Mouse (Mus musculus) gastrocnemius, postnatal 36 days (tissue): ENCODE measurements around the gene Gtf2ird1. TPM values are rescaled to one million over a fixed set of nuclear protein-coding genes. Genes with fewer than 3 reads are reported as not detected.
"Not testable (repeated sequence)": the region's sequence is repeated elsewhere in the genome, so short reads cannot be mapped to it uniquely, and the experiment has no call there.

ENCODE experiments used
- DNase-seq, 2 experiments: peaks; one replicate each; pipeline ENCODE4 v3.0.0; 2022
- intact Hi-C: fragments of 180-260 bp; cut with DNase I; formaldehyde crosslinking; loops from one replicate; pipeline ENCODE4 v1.15.1; 2025
- total RNA-seq, 2 experiments: library from RNA; stranded (reverse); gene quantifications; 2 replicates each; pipeline ENCODE4 v1.2.3; 2021

Gene Gtf2ird1
- total RNA-seq, 2 experiments from 2014 or later: 8.2 to 9.2 TPM

DNA sequence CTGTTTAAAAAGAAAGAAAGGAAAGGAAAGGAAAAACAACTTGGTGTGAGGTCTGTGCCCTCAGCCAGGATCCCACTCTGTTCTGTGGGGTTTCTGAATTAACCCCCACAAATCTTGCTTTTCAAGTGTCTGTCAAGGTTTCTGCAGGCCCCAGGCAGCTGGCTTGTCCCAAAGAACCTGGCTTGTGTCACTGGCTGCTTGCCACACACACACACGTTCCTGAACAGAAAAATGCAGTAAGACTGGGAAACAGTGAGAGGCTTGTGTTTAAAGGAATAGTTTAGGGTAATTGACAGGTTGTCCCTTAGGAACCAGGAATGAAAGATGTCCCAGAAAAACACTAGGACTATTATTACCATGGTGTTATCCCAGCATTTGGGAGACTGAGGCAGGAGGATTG is 2.9 kb downstream of the Gtf2ird1 start:
- intact Hi-C loops: no loop called here
- no peak for DNase-seq

GRCm38 (mm10) chr5:134446755-134447154 is 9.8 kb downstream of the Gtf2ird1 start:
- DNase-seq, intact Hi-C loops: not testable (repeated sequence)

- no peak for DNase-seq
- intact Hi-C loops: no loop called here
Observed at GRCm38 (mm10) chr5:134445895-134446294, 10.6 kb downstream of the Gtf2ird1 start.

- no peak for DNase-seq
Observed at GRCm38 (mm10) chr5:134445208-134445831, 11.2 kb downstream of the Gtf2ird1 start.

GRCm38 (mm10) chr5:134444473-134444872 is 12.0 kb downstream of the Gtf2ird1 start:
- DNase-seq: no peak

More at GRCm38 (mm10) chr5:134445208-134445831, 11.2 kb downstream of the Gtf2ird1 start:
- intact Hi-C loops: no loop called here

GRCm38 (mm10) chr5:134442066-134442465 is 14.4 kb downstream of the Gtf2ird1 start:
- no peak for DNase-seq
- intact Hi-C loops: no loop called here

More at GRCm38 (mm10) chr5:134444473-134444872, 12.0 kb downstream of the Gtf2ird1 start:
- intact Hi-C loops: no loop called here

- DNase-seq: no peak
- intact Hi-C loops: no loop called here
Observed at GRCm38 (mm10) chr5:134441105-134441504, 15.4 kb downstream of the Gtf2ird1 start.

DNA sequence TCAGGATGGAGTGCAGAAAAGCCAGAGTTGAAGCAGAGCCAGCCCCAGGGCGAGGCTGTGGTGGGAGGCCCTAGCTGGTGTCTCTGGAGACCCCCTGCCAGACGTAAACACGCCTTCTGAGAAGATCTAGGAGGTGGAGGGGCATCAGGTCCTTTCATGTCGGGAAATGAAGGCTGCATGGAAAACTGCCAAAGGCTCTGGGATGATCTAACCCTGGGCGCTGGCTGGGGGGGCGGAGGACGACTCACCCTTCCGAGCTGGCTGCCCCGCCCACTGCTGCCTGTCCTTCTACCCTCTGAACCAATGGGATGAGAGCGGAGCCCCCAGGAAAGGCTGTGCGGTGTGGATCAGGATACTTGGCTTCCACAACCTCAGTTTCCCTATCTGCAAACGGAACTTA is 16.4 kb downstream of the Gtf2ird1 start:
- intact Hi-C loops: no loop called here
- no peak for DNase-seq

DNA sequence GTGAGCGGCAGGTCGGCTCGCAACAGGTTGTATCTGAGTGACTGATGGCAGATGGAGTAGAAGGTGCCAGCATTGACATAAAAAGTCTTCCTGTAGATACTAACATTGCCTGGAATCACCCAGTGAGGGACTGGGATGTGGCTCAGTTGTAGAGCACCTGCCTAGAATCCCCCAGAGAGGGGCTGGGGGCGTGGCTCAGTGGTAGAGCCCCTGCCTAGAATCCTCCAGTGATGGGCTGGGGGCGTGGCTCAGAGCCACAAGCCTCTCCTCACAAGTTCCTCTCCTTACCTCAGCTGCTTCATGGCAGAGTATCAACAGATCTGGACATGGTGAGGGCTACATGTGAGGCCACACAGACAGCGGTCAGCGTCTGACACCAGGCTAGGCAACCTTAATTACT is 17.0 kb downstream of the Gtf2ird1 start:
- no peak for DNase-seq
- intact Hi-C loops: no loop called here

DNA sequence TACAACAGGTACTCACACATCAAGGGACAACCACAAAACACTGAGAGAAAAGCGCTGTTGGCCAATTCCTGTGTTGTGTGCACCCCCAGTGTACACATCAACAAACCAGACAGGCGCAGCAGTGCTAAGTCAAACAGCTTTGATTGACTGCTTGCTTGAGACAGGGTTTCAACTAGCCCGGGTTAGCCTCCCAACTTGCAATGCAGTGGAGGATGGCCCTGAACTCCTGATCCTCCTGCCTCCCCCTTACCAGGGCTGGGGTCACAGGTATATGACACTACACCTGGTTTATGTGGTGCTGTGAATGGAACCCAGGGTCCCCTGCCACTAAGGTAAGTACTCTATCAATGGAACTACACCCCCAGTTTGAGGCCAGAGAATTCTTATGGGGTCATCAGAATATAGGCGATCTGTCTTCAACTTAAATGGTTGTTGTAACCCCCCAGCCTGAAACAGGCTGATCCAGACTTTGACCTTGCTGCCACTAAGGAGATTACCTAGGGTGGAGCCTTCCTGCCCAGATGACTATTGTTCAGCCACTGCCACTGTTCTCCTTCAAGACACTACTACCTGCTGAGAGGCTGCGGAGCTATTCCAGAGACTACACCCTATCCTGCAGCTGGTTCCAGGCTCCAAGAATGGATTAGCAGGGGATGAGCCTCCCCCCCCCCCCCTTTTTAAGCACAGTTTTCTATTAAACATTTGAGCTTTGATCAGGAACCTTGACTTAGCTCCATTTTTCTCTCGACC is 17.7 kb downstream of the Gtf2ird1 start:
- intact Hi-C loops: no loop called here
- no peak for DNase-seq

DNA sequence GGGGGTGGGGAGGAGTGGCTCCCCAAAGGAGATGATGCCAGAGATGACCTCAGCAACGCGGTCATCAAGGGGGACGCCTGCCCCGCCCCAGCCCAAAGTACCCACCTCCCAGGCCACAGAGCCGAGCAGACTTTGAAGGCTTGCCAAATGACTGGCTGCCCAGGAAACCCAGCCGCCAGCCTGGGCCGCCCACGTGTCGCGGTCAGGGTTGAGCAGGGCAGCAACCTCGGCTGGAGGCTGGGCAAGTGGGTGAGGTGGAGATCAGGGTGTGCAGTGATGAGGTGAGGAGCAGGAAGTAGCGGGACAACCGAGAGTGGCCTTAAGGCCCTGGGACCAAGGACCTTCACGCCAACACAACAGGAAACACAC is 19.1 kb downstream of the Gtf2ird1 start:
- intact Hi-C loops: no loop called here
- DNase-seq: peak; percentile 43 to 59

DNA sequence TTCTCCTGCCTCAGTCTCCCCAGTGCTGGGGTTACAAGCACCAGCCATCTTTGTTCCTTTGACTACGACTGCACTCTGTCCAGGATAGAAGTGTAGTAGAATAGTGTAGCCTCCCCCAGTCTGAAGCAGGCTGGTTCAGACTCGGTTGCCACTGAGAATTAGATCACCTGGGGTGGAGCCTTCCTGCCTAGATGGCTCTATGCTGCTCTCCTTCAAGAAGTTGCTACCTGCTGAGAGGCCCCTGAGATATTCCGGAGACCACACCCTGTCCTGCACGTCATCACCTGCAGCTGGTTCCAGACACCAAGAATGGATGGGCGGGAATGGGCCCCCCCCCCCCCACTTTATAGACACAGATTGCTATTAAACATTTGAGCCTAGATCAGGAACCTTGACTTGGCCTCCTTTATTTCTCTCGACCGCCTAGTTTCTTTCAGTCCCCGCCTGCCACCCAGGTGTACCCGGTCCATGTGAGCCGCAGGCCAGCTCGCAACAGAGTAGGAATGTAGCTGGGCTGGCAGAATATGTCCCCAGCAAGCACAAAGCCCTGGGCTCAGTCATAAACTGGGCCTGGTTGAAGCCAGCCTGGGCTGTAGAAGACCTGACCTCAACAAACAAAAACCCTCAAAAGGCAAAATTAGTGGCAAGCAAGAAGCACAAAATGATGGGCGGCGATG is 19.6 kb downstream of the Gtf2ird1 start:
- intact Hi-C loops: no loop called here
- no peak for DNase-seq

GRCm38 (mm10) chr5:134435836-134436331 is 20.6 kb downstream of the Gtf2ird1 start:
- DNase-seq: peak; percentile 67 to 69
- intact Hi-C loops: no loop called here

GRCm38 (mm10) chr5:134433137-134433536 is 23.4 kb downstream of the Gtf2ird1 start:
- DNase-seq: peak in 1 of 2 experiments; percentile 35

GRCm38 (mm10) chr5:134430087-134430486 is 26.4 kb downstream of the Gtf2ird1 start:
- no peak for DNase-seq
- intact Hi-C loops: no loop called here

More at GRCm38 (mm10) chr5:134433137-134433536, 23.4 kb downstream of the Gtf2ird1 start:
- intact Hi-C loops: no loop called here

GRCm38 (mm10) chr5:134427664-134428063 is 28.9 kb downstream of the Gtf2ird1 start:
- intact Hi-C loops: no loop called here
- no peak for DNase-seq

- intact Hi-C loops: no loop called here
- no peak for DNase-seq
Observed at GRCm38 (mm10) chr5:134425601-134426000, 30.9 kb downstream of the Gtf2ird1 start.

GRCm38 (mm10) chr5:134423930-134424329 is 32.6 kb downstream of the Gtf2ird1 start:
- peak; percentile 82 for DNase-seq

GRCm38 (mm10) chr5:134423372-134423771 is 33.1 kb downstream of the Gtf2ird1 start:
- DNase-seq: no peak
- intact Hi-C loops: no loop called here

More at GRCm38 (mm10) chr5:134423930-134424329, 32.6 kb downstream of the Gtf2ird1 start:
- intact Hi-C loops: no loop called here

DNA sequence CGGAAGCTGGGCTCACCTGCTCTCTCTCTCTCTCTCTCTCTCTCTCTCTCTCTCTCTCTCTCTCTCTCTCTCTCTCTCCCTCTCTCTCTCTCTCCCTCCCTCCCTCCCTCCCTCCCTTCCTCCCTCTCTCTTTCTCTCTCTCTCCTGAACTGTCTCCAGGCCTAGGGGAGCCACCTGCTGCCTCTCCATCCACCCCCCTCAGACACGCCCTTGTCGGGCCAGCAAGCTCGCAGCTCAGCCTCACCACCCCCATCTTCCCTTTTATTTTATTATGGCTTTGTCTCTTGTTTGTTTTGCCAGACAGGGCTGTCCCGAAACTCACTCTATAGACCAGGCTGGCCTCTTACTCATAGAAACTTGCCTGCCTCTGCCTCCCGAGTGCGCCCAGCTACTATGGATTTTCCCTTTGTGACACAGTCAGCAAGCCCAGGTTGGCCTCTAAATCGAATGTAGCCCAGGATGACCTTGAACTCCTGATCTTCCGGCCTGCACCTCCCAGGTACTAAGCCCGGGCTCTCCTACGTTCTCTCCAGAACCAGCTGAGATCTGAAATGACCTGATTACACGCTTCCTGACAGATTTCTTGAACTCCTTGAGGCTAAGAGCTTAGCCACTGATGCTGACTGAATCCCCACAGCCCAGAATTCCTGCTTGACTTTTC is 34.1 kb downstream of the Gtf2ird1 start:
- DNase-seq: no peak
- intact Hi-C loops: no loop called here

DNA sequence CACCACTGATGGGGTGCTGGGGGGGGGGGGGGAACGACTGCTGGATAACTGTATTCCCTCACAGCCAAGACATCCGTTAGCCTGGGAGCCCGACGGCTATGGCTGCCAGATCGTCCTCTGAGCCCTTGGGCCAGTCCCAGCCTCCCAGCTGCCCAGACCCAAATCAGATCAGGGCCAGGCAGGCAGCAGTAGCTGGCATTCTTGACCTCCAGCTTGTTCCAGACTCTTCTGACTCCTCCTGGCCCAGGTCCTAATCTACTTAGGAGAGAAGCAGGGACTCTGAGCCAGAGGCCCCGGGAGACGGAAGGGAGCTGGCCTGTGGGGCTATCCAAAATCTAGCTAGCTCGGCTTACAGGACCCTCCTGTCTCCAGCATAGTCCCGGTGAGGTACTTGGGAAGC is 35.5 kb downstream of the Gtf2ird1 start:
- peak; percentile 60 to 69 for DNase-seq
- intact Hi-C loops: no loop called here
